14 mouse cellular contexts compared by ENCODE assay signal in genomic region chr5:112243041-112243440, GRCm38 (mm10). TPM values are rescaled to one million over a fixed set of nuclear protein-coding genes. Genes with fewer than 3 reads are reported as not detected.
DNase-seq lines count a peak whose midpoint lies in the region; ATAC-seq and TF ChIP-seq lines count a peak whose summit lies in the region.
"Had no signal": no experiment of that assay in that cellular context is flagged by ENCODE, and none has a peak within 500 bp of the region (broad histone marks: within the 10 kb centered on the region; RNA-seq: fewer than 3 reads in every experiment).

No protein-coding gene starts in this region.

- no peak for TF ChIP-seq CTCF in small intestine, adult 2 months (IDR thresholded peaks at IDR 0.05; ENCODE audit: extremely low read depth, insufficient read length, insufficient replicate concordance, low read depth, low read length)
- no peak for TF ChIP-seq CTCF in hindbrain, postnatal 0 days (IDR thresholded peaks at IDR 0.05; ENCODE audit: low read depth)

- H3K9ac ChIP-seq in hindbrain, postnatal 0 days (replicated peaks; ENCODE audit: low read length): no peak overlapping the region
- H3K9ac ChIP-seq: forebrain, embryonic 15.5 days; hindbrain, embryonic 12.5 days; limb, embryonic 12.5 days had no signal

- H3K27ac ChIP-seq in small intestine, adult 2 months (ENCODE audit: insufficient read depth, low read depth, low read length): 0 out of 2 replicates have a peak overlapping the region, but pooled peaks have one; percentile 42
- H3K27ac ChIP-seq in hindbrain, postnatal 0 days: no peak overlapping the region
- H3K27ac ChIP-seq: forebrain, embryonic 15.5 days; hindbrain, embryonic 12.5 days; kidney, postnatal 0 days; limb, embryonic 12.5 days had no signal

- peaks cover 70% of the 10 kb centered on the region for H3K4me1 ChIP-seq in megakaryocyte, embryonic 14.5 days
- H3K4me1 ChIP-seq in small intestine, adult 2 months (ENCODE audit: control insufficient read depth, insufficient read depth, insufficient read length, low read length): peaks cover 7% of the 10 kb centered on the region; the same call in 1 of the 2 replicates
- no peaks in the 10 kb centered on the region for H3K4me1 ChIP-seq in hindbrain, postnatal 0 days (ENCODE audit: insufficient read depth, low read length)

- no peak overlapping the region for H3K4me2 ChIP-seq in hindbrain, postnatal 0 days (ENCODE audit: low read depth, low read length)
- H3K4me2 ChIP-seq: forebrain, embryonic 15.5 days; hindbrain, embryonic 12.5 days; limb, embryonic 12.5 days had no signal

- H3K9me3 ChIP-seq in megakaryocyte, embryonic 14.5 days: peaks cover 53% of the 10 kb centered on the region
- no peaks in the 10 kb centered on the region for H3K9me3 ChIP-seq in hindbrain, postnatal 0 days (ENCODE audit: low read length)
- H3K9me3 ChIP-seq: forebrain, embryonic 15.5 days; hindbrain, embryonic 12.5 days; limb, embryonic 12.5 days had no signal

- no peak for TF ChIP-seq POLR2A in small intestine, adult 2 months (IDR thresholded peaks at IDR 0.05; ENCODE audit: low read depth, low read length)

- peak overlapping the region; percentile 78 for H3K4me3 ChIP-seq in megakaryocyte, embryonic 14.5 days (replicated peaks)
- no peak overlapping the region for H3K4me3 ChIP-seq in small intestine, adult 2 months (ENCODE audit: low read depth, low read length)
- H3K4me3 ChIP-seq in hindbrain, postnatal 0 days (ENCODE audit: low read length): no peak overlapping the region
- H3K4me3 ChIP-seq: forebrain, embryonic 15.5 days; hindbrain, embryonic 12.5 days; limb, embryonic 12.5 days had no signal

- peaks cover 45% of the 10 kb centered on the region for H3K36me3 ChIP-seq in megakaryocyte, embryonic 14.5 days (replicated peaks; ENCODE audit: low read length)
- H3K36me3 ChIP-seq in small intestine, adult 2 months (ENCODE audit: control insufficient read depth, insufficient read depth, low read length): no peaks in the 10 kb centered on the region
- H3K36me3 ChIP-seq in hindbrain, postnatal 0 days (ENCODE audit: insufficient read depth, low read length): no peaks in the 10 kb centered on the region
- H3K36me3 ChIP-seq: forebrain, embryonic 15.5 days; hindbrain, embryonic 12.5 days; limb, embryonic 12.5 days had no signal

- peaks cover 14% of the 10 kb centered on the region for H3K27me3 ChIP-seq in megakaryocyte, embryonic 14.5 days (replicated peaks)
- 0 out of 2 replicates have a peak, but pooled peaks cover 4% of the 10 kb centered on the region for H3K27me3 ChIP-seq in small intestine, adult 2 months (ENCODE audit: control insufficient read depth, insufficient read depth, low read length)
- no peaks in the 10 kb centered on the region for H3K27me3 ChIP-seq in hindbrain, postnatal 0 days (ENCODE audit: insufficient read depth, low read length)
- H3K27me3 ChIP-seq: forebrain, embryonic 15.5 days; hindbrain, embryonic 12.5 days had no signal

- no peak for ATAC-seq in megakaryocyte, adult 5-6 weeks (ENCODE audit: poor library complexity, severe bottlenecking)
- no peak for ATAC-seq in megakaryocyte progenitor cell, adult 5-6 weeks (replicated peaks; ENCODE audit: poor library complexity)
- no peak for ATAC-seq in hindbrain, postnatal 0 days
- ATAC-seq: forebrain, embryonic 15.5 days had no signal

- 25% methylated on average over 5 of the region's 5 CpGs for WGBS in small intestine, adult 2 months
- WGBS in hindbrain, postnatal 0 days: 53% methylated on average over 5 of the region's 5 CpGs

- peak; percentile 36 to 42 for DNase-seq in adrenal gland, postnatal 36 days
- DNase-seq in adrenal gland, adult 2 months: no peak
- peak; percentile 42 to 57 for DNase-seq in kidney, postnatal 25 days
- no peak for DNase-seq in hindbrain, postnatal 0 days (ENCODE audit: low spot score)
- DNase-seq: cerebellum, adult 11 months; thymus, postnatal 4 days had no signal

RNA-seq across cellular contexts. Expression of gene Cryba4, which starts 9.3 kb away (rescaled TPM):
- 10 to 100 TPM; 55.5 to 60.8 TPM for total RNA-seq in adrenal gland, postnatal 36 days (2021)
- total RNA-seq in adrenal gland, adult 2 months (2021): 10 to 100 TPM; 70.5 to 74.9 TPM
- 58.4 and 91.5 TPM in 2 replicates for polyA plus RNA-seq in adrenal gland, adult 2 months (2012; rRNA removed)
- polyA plus RNA-seq in megakaryocyte, embryonic 14.5 days (2012; ENCODE audit: insufficient read depth, low replicate concordance): 9.4 and 17.2 TPM in 2 replicates
- total RNA-seq in megakaryocyte, adult 5-6 weeks (2015): 5.2 and 8.4 TPM in 2 replicates
- 3.3 and 3.7 TPM in 2 replicates for total RNA-seq in megakaryocyte, adult 5-6 weeks (2017)
- 1.5 and 2.2 TPM in 2 replicates for polyA plus RNA-seq in small intestine, adult 2 months (2012; rRNA removed)
- total RNA-seq in megakaryocyte progenitor cell, adult 5-6 weeks (2015): not detected in 2 replicates
- total RNA-seq in megakaryocyte progenitor cell, adult 5-6 weeks (2017): not detected in 2 replicates
- total RNA-seq in hindbrain, postnatal 0 days (2014; rRNA removed): 0.26 and 1.8 TPM in 2 replicates
- 1.6 and 2.4 TPM in 2 replicates for polyA plus RNA-seq in hindbrain, postnatal 0 days (2015; fragmentation: Nextera tagmentation; extraction: Ambion mirVana)

RNA-seq across cellular contexts. Expression of gene Crybb1, which starts 12.6 kb away (rescaled TPM):
- total RNA-seq in adrenal gland, postnatal 36 days (2021): 1 to 10 TPM; 3.4 to 3.9 TPM
- 1 to 10 TPM; 2.9 to 3.2 TPM for total RNA-seq in adrenal gland, adult 2 months (2021)
- polyA plus RNA-seq in adrenal gland, adult 2 months (2012; rRNA removed): 5.3 and 6.7 TPM in 2 replicates
- polyA plus RNA-seq in megakaryocyte, embryonic 14.5 days (2012; ENCODE audit: insufficient read depth, low replicate concordance): 0.25 and 3.6 TPM in 2 replicates
- total RNA-seq in megakaryocyte, adult 5-6 weeks (2015): 2.4 and 4.2 TPM in 2 replicates
- 1.2 and 2.3 TPM in 2 replicates for total RNA-seq in megakaryocyte, adult 5-6 weeks (2017)
- 0.33 and 0.34 TPM in 2 replicates for polyA plus RNA-seq in small intestine, adult 2 months (2012; rRNA removed)
- not detected in 2 replicates for total RNA-seq in megakaryocyte progenitor cell, adult 5-6 weeks (2015)
- total RNA-seq in megakaryocyte progenitor cell, adult 5-6 weeks (2017): not detected in 2 replicates
- 8.0 and 11.7 TPM in 2 replicates for total RNA-seq in hindbrain, postnatal 0 days (2014; rRNA removed)
- polyA plus RNA-seq in hindbrain, postnatal 0 days (2015; fragmentation: Nextera tagmentation; extraction: Ambion mirVana): 14.2 and 14.6 TPM in 2 replicates

RNA-seq across cellular contexts. Expression of gene Tpst2, which starts 33.5 kb away (rescaled TPM):
- 100 to 1,000 TPM; 198 to 275 TPM for total RNA-seq in adrenal gland, postnatal 36 days (2021)
- 100 to 1,000 TPM; 154 to 322 TPM for total RNA-seq in adrenal gland, adult 2 months (2021)
- 222 and 270 TPM in 2 replicates for polyA plus RNA-seq in adrenal gland, adult 2 months (2012; rRNA removed)
- polyA plus RNA-seq in megakaryocyte, embryonic 14.5 days (2012; ENCODE audit: insufficient read depth, low replicate concordance): 299 and 479 TPM in 2 replicates
- total RNA-seq in megakaryocyte, adult 5-6 weeks (2015): 52.1 and 57.5 TPM in 2 replicates
- 69.2 and 77.0 TPM in 2 replicates for total RNA-seq in megakaryocyte, adult 5-6 weeks (2017)
- polyA plus RNA-seq in small intestine, adult 2 months (2012; rRNA removed): 29.8 and 35.4 TPM in 2 replicates
- 22.6 and 29.6 TPM in 2 replicates for total RNA-seq in megakaryocyte progenitor cell, adult 5-6 weeks (2015)
- total RNA-seq in megakaryocyte progenitor cell, adult 5-6 weeks (2017): 31.4 and 45.3 TPM in 2 replicates
- 46.9 and 57.0 TPM in 2 replicates for total RNA-seq in hindbrain, postnatal 0 days (2014; rRNA removed)
- polyA plus RNA-seq in hindbrain, postnatal 0 days (2015; fragmentation: Nextera tagmentation; extraction: Ambion mirVana): 34.4 and 37.0 TPM in 2 replicates

Comparison
In these comparisons a context has a peak if more than half of its experiments do, and no peak if none do; other contexts are left out.
1. DNase-seq: peak in adrenal gland, postnatal 36 days (2 of 2) and kidney, postnatal 25 days (2 of 2); none in adrenal gland, adult 2 months (single experiment) and hindbrain, postnatal 0 days (single experiment).
2. RNA of gene Cryba4, which starts 9.3 kb away (total RNA-seq): 70.5 to 74.9 TPM in adrenal gland, adult 2 months and 55.5 to 60.8 TPM in adrenal gland, postnatal 36 days; 3.3 to 8.4 TPM in megakaryocyte, adult 5-6 weeks, 0.26 to 1.8 TPM in hindbrain, postnatal 0 days and not detected in megakaryocyte progenitor cell, adult 5-6 weeks; every median in the first group is over 4 times any median in the second.